Mouse (Mus musculus): ENCODE results near the gene 4932438H23Rik. TPM values are rescaled to one million over a fixed set of nuclear protein-coding genes. Genes with fewer than 3 reads are reported as not detected.

Gene 4932438H23Rik
- total RNA-seq, 2 experiments from 2014 or later, result 1.2 to 1.4 TPM

GRCm38 (mm10) chr16:91009942-91010529 lies 84.9 kb downstream of the 4932438H23Rik start:
- no peak for DNase-seq

GRCm38 (mm10) chr16:91004915-91005538 lies 89.9 kb downstream of the 4932438H23Rik start:
- DNase-seq, result no peak

Other genes starting within 250 kb of the 4932438H23Rik start
- 10 to 100 TPM; 41.6 to 45.3 TPM for gene Cfap298, start 160.0 kb downstream of the 4932438H23Rik start, total RNA-seq (2021)
- 100 to 1,000 TPM; 381 to 404 TPM for gene Synj1, start 83.8 kb downstream of the 4932438H23Rik start, total RNA-seq (2021)
- 10 to 100 TPM; 68.1 to 77.8 TPM for gene Paxbp1, start 50.6 kb downstream of the 4932438H23Rik start, total RNA-seq (2021)
- gene Olig2, start 130.3 kb upstream of the 4932438H23Rik start, total RNA-seq (2021), result 10 to 100 TPM; 29.1 to 33.7 TPM
- gene Olig1, start 174.7 kb upstream of the 4932438H23Rik start, total RNA-seq (2021), result 100 to 1,000 TPM; 128 to 134 TPM

Data from layer of hippocampus, postnatal 36 days (tissue).